Mouse (Mus musculus): ENCODE data around the gene Chad. TPM values are rescaled to one million over a fixed set of nuclear protein-coding genes. Genes with fewer than 3 reads are reported as not detected.
A peak's percentile ranks its signal among the peaks of the same experiment; 100 is the strongest.

The Chad gene
- 1.3 and 1.5 TPM in 2 replicates for polyA plus RNA-seq (2016; fragmentation: Nextera tagmentation; extraction: Ambion mirVana)

GRCm38 (mm10) chr11:94564437-94565150 is at the start of gene Chad:
Gene Chad, plus strand, starts transcription at chr11:94565047.
- Histone ChIP-seq H3K27ac (no peak within 1 kb of the TSS), H3K9ac (peak within 1 kb of the TSS; percentile 26; the same call in 1 of the 2 replicates), H3K9me3 (no peaks in the 10 kb centered on the region), H3K4me1 (peaks cover 12% of the 10 kb centered on the region), H3K4me3 (peak within 1 kb of the TSS; percentile 16), H3K27me3 (replicated peaks) (peaks cover 25% of the 10 kb centered on the region), H3K4me2 (replicated peaks) (peak within 1 kb of the TSS; percentile 53), H3K36me3 (no peaks in the 10 kb centered on the region)
- no peak for ATAC-seq (ENCODE audit: low FRiP score, low read depth)
- 3% methylated on average over 35 of the region's 35 CpGs for WGBS

DNA sequence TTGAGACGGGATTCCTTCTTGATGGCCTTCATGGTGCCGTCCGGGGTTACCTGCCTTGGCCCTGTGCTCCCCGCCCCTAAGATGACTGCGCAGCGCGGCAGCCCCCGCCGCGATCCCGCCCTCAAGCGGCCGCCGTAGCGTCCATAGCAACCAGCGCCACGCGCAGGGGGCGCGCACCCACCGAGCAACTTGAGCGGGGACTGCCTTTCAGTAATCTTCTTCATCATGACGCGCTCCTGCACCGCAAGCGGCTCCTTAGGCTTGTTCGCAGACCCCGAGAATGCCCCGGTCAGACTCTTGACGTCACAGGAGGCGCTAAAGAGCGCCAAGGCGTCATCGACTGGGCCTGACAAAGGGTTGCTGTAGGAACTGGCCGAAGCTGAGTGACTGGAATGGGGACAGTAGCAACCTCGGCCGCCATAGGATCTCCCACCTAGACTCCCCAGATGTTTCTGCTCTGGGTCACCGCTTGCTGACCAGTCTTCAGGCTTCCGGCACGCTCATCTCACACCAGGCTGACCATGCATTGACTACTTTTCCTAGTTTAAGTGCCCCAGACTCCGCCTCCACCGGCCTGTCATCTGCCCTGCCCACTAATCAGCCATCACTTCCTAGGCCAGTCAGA is 43.5 kb upstream of the Chad start, which contains the start of gene Mycbpap:
TSS of gene Mycbpap (minus strand) at position 524 of the 625 bp plus-strand sequence.
- H3K4me1 ChIP-seq, result peaks cover 10% of the 10 kb centered on the region
- H3K27me3 ChIP-seq (replicated peaks), result no peaks in the 10 kb centered on the region
- peak within 1 kb of the TSS; percentile 60 for H3K9ac ChIP-seq
- ATAC-seq (ENCODE audit: low FRiP score, low read depth), result peak; percentile 53
- no peaks in the 10 kb centered on the region for H3K9me3 ChIP-seq
- no peak within 1 kb of the TSS for H3K27ac ChIP-seq
- no peaks in the 10 kb centered on the region for H3K36me3 ChIP-seq
- peak within 1 kb of the TSS; percentile 50 for H3K4me3 ChIP-seq
- H3K4me2 ChIP-seq (replicated peaks), result peak within 1 kb of the TSS; percentile 87
- WGBS, result under 1% methylated on average over 42 of the region's 42 CpGs

GRCm38 (mm10) chr11:94526171-94526879 is 38.5 kb upstream of the Chad start:
- Histone ChIP-seq H3K36me3 (no peaks in the 10 kb centered on the region), H3K4me3 (no peak overlapping the region), H3K4me1 (peaks cover 7% of the 10 kb centered on the region; the same call in 1 of the 2 replicates), H3K27me3 (replicated peaks) (no peaks in the 10 kb centered on the region), H3K9me3 (no peaks in the 10 kb centered on the region), H3K9ac (no peak overlapping the region), H3K4me2 (replicated peaks) (no peak overlapping the region), H3K27ac (no peak overlapping the region)
- ATAC-seq (ENCODE audit: low FRiP score, low read depth), result no peak
- 42% methylated on average over 9 of the region's 9 CpGs for WGBS

DNA sequence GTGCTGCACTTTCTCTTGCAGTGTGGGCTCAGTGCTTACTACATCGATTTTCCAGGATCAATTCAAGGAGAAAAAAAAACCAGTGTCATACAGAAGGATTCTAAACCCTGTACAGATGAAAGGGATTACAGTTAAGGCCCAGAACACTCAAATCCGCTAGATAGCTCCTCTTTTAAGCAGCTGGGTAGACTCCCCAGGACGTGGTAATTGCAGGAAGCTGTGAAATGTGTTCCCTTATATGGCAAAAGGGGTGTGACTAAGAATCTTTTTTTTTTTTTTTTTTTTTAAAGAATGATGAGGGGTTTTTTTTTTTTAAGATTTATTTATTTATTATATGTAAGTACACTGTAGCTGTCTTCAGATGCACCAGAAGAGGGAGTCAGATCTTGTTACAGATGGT is 36.0 kb upstream of the Chad start:
- Histone ChIP-seq H3K36me3 (no peaks in the 10 kb centered on the region), H3K4me1 (0 out of 2 replicates have a peak, but pooled peaks cover 4% of the 10 kb centered on the region), H3K4me2 (replicated peaks) (no peak overlapping the region), H3K27ac (no peak overlapping the region), H3K9me3 (no peaks in the 10 kb centered on the region), H3K27me3 (replicated peaks) (no peaks in the 10 kb centered on the region), H3K4me3 (no peak overlapping the region), H3K9ac (no peak overlapping the region)
- WGBS, result 59% methylated on average over 3 of the region's 3 CpGs
- no peak for ATAC-seq (ENCODE audit: low FRiP score, low read depth)

DNA sequence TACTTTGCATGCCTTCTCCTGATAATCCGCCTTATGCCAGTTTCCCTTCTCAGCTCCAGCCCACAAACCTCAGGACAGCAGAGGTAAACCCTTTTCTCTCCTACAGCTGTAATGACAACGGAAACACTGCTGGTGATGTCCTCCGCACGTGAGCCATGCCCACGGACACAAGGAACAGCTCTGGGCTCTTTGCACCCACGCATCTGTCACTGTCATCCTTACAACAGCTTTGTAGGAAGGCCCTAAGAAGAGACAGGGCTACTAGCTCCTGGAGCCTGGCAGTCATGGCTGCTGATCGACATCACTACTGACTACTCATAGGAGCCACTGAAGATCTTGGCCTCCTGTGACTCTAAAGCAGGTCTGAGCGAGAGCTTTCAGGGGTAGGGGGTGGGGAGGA is 31.7 kb upstream of the Chad start:
- Histone ChIP-seq H3K27me3 (replicated peaks) (no peaks in the 10 kb centered on the region), H3K36me3 (no peaks in the 10 kb centered on the region), H3K4me2 (replicated peaks) (no peak overlapping the region), H3K9me3 (no peaks in the 10 kb centered on the region), H3K9ac (no peak overlapping the region), H3K27ac (no peak overlapping the region), H3K4me3 (no peak overlapping the region), H3K4me1 (no peaks in the 10 kb centered on the region)
- WGBS, result 82% methylated on average over 8 of the region's 8 CpGs
- ATAC-seq (ENCODE audit: low FRiP score, low read depth), result no peak

GRCm38 (mm10) chr11:94538733-94539292 is 26.0 kb upstream of the Chad start:
- 68% methylated on average over 8 of the region's 8 CpGs for WGBS
- H3K27ac ChIP-seq, result no peak overlapping the region

DNA sequence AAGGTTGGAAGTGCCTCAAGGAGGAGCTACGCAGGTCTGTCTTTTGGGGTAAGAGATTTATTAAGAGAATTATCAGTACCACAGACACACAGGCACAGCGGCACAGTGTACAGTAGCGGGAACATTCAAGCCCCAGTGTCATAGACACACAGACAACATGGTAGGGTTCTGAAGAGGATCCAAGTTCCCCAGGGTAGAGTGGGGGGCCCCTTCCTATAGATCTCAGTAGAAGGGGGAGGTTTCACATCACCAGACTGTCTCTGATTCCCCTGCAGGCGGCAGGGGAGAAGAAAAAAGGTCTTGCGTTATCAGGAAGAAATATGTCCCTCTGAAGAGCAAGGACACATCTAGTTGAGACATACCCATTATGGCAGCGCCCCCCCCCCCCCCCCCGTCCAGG is 25.1 kb upstream of the Chad start:
- no peak overlapping the region for H3K4me2 ChIP-seq (replicated peaks)
- no peak for ATAC-seq (ENCODE audit: low FRiP score, low read depth)
- no peaks in the 10 kb centered on the region; the same call in 1 of the 2 replicates for H3K36me3 ChIP-seq
- H3K27me3 ChIP-seq (replicated peaks), result no peaks in the 10 kb centered on the region
- H3K4me3 ChIP-seq, result no peak overlapping the region
- 0 out of 2 replicates have a peak, but pooled peaks cover 4% of the 10 kb centered on the region for H3K4me1 ChIP-seq
- 72% methylated on average over 7 of the region's 7 CpGs for WGBS
- H3K9me3 ChIP-seq, result no peaks in the 10 kb centered on the region
- no peak overlapping the region for H3K27ac ChIP-seq
- H3K9ac ChIP-seq, result no peak overlapping the region

More at GRCm38 (mm10) chr11:94538733-94539292, 26.0 kb upstream of the Chad start:
- no peaks in the 10 kb centered on the region for H3K4me1 ChIP-seq
- no peaks in the 10 kb centered on the region; the same call in 1 of the 2 replicates for H3K36me3 ChIP-seq
- no peak overlapping the region for H3K4me3 ChIP-seq
- no peaks in the 10 kb centered on the region for H3K27me3 ChIP-seq (replicated peaks)
- no peak for ATAC-seq (ENCODE audit: low FRiP score, low read depth)
- no peaks in the 10 kb centered on the region for H3K9me3 ChIP-seq
- no peak overlapping the region for H3K4me2 ChIP-seq (replicated peaks)
- no peak overlapping the region for H3K9ac ChIP-seq

DNA sequence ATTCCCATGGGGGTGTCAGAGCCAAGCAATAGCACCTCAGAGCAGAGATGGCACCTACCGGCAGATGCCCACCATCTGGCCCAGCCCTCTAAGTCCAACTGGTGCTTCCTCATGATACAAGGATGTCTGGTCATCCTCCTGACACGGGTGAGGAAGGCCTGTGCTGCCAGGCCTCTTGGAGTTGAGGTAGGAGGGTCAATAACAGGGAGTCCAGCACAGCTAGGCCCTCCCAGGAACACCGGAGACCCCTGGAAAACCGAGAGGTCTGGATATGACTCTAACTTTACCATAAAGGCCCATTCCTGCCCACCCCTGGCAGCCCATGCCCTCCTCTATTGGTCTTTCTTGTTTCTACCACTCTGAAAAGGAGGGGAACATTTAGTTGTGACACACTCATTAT is 22.4 kb upstream of the Chad start:
- Histone ChIP-seq H3K27ac (no peak overlapping the region), H3K9ac (no peak overlapping the region), H3K9me3 (no peaks in the 10 kb centered on the region), H3K4me3 (no peak overlapping the region), H3K36me3 (no peaks in the 10 kb centered on the region; the same call in 1 of the 2 replicates), H3K4me1 (0 out of 2 replicates have a peak, but pooled peaks cover 4% of the 10 kb centered on the region), H3K4me2 (replicated peaks) (no peak overlapping the region), H3K27me3 (replicated peaks) (no peaks in the 10 kb centered on the region)
- no peak for ATAC-seq (ENCODE audit: low FRiP score, low read depth)
- WGBS, result 92% methylated on average over 4 of the region's 4 CpGs

- Histone ChIP-seq H3K4me1 (peaks cover 8% of the 10 kb centered on the region), H3K4me3 (no peak overlapping the region), H3K4me2 (replicated peaks) (no peak overlapping the region), H3K9me3 (no peaks in the 10 kb centered on the region), H3K9ac (no peak overlapping the region), H3K27me3 (replicated peaks) (no peaks in the 10 kb centered on the region), H3K36me3 (no peaks in the 10 kb centered on the region; the same call in 1 of the 2 replicates), H3K27ac (no peak overlapping the region)
- ATAC-seq (ENCODE audit: low FRiP score, low read depth), result no peak
- WGBS, result 83% methylated on average over 12 of the region's 12 CpGs
Observed at GRCm38 (mm10) chr11:94543344-94543743, 21.5 kb upstream of the Chad start.

- no peak overlapping the region for H3K9ac ChIP-seq
- 42% methylated on average over 9 of the region's 9 CpGs for WGBS
- H3K36me3 ChIP-seq, result no peaks in the 10 kb centered on the region; the same call in 1 of the 2 replicates
- H3K4me2 ChIP-seq (replicated peaks), result peak overlapping the region; percentile 36
- H3K27ac ChIP-seq, result no peak overlapping the region
- no peaks in the 10 kb centered on the region for H3K27me3 ChIP-seq (replicated peaks)
- ATAC-seq (ENCODE audit: low FRiP score, low read depth), result no peak
- no peak overlapping the region for H3K4me3 ChIP-seq
- H3K4me1 ChIP-seq, result peaks cover 11% of the 10 kb centered on the region
- no peaks in the 10 kb centered on the region for H3K9me3 ChIP-seq
Observed at GRCm38 (mm10) chr11:94543932-94544331, 20.9 kb upstream of the Chad start.

DNA sequence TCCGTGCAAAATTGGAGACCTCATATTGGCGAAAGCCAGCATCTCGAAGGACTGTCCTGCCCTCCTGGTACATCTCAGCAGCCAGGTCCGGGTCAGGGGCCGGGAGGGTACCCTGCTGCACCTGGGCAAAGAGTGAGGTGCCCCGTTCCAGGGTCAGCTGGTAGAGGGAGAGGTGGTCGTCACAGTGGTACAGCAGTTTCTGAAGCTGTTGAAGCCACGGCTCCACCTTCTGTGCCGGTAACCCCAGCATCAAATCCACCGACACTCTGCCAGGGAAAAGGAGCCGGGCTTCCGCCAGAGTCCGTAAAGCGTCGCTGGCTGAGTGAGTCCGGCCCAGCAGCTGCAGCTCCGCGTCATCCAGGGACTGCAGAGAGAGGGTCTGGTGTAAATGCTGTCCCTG is 20.4 kb upstream of the Chad start:
- Histone ChIP-seq H3K4me2 (replicated peaks) (peak overlapping the region; percentile 36), H3K27ac (no peak overlapping the region), H3K4me1 (peaks cover 11% of the 10 kb centered on the region), H3K9me3 (no peaks in the 10 kb centered on the region), H3K9ac (no peak overlapping the region), H3K36me3 (no peaks in the 10 kb centered on the region; the same call in 1 of the 2 replicates), H3K27me3 (replicated peaks) (no peaks in the 10 kb centered on the region), H3K4me3 (no peak overlapping the region)
- ATAC-seq (ENCODE audit: low FRiP score, low read depth), result no peak
- WGBS, result 54% methylated on average over 18 of the region's 18 CpGs

- no peak overlapping the region for H3K9ac ChIP-seq
- 95% methylated on average over 5 of the region's 5 CpGs for WGBS
- H3K27me3 ChIP-seq (replicated peaks), result no peaks in the 10 kb centered on the region
- H3K4me1 ChIP-seq, result peaks cover 11% of the 10 kb centered on the region
- no peaks in the 10 kb centered on the region for H3K9me3 ChIP-seq
- H3K36me3 ChIP-seq, result no peaks in the 10 kb centered on the region; the same call in 1 of the 2 replicates
- H3K4me2 ChIP-seq (replicated peaks), result no peak overlapping the region
- ATAC-seq (ENCODE audit: low FRiP score, low read depth), result no peak
- no peak overlapping the region for H3K27ac ChIP-seq
- H3K4me3 ChIP-seq, result no peak overlapping the region
Observed at GRCm38 (mm10) chr11:94546381-94546780, 18.5 kb upstream of the Chad start.
